Mouse (Mus musculus) 3134 (cell line): ENCODE measurements around the gene Gm3512.
"Not testable (repeated sequence)": the region's sequence is repeated elsewhere in the genome, so short reads cannot be mapped to it uniquely, and the experiment has no call there.

Experiments
- DNase-seq: peaks from one replicate; pipeline ENCODE4 v3.0.0-alpha.2; 2011; ENCODE audit warnings: low spot score; ENCODE audit not compliant: insufficient read length; ENCODE audit errors: extremely low read depth

The Gm3512 gene

DNA sequence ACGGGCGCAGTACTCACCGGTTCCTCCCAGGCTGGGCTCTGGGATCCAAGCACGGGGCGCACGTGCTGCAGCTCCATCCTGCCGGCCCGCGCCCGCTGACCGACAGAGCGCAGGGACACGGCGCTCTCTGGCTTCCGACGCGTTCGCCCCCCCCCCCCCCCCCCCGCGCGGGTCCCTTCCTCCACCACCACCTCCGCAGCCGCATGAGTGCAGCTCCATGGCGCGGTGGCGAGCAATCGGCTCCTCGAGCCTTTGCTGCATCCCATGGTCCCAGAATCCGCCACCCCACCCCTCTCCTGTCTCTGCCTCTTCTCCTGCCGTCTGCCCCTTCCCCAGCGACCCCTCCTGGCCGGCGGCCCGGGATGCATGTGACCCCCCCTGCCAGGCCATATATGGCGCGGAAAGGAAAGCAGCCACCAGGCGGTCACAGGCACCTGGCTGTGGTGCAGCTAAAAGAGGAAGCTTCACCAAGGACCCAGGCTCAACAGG lies at the start of gene Gm3512:
Gene Gm3512, minus strand, starts transcription at position 51 of the 489 bp plus-strand sequence.
- DNase-seq = not testable (repeated sequence)

DNA sequence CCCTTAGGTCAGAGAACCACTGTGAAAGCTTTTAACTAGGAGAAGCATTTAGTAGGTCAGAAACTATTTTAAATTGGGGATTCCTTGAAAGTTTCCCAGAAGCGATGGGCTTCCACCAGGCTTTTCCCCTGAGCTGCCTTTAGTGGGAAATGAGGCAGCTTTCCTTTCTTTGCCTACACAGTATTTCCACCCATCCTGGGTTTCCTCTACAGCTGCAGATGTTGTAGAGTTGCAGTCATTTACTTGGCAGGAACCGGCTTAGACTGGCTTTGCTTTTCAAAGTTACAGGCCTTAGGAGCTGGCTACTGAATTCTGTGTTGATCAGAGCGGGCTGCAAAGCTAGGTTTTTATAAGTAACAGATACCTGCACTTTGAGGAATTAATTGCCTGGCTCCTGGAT lies 25.7 kb upstream of the Gm3512 start:
- DNase-seq = not testable (repeated sequence)

DNA sequence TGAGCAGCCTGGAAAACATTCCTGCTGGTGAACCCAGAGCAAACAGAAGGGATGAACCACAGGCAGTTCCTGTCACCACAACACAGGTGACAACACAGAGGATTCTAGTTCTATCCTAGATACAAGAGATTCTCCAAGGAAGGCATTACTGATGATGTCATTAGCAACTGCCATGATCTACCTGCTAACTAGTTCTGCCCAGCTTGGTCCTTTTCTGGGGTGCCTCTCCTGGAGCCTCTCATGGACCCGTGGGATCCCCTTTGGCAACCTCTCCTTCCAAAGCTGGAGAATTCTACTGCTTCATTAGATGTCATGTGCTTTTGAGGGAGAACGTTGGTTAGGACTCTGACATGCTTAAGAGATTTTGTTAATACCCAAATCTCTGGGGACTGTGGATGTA lies 20.1 kb upstream of the Gm3512 start, which contains the start of gene Gm16434:
Gene Gm16434, minus strand, starts transcription at position 101 of the 400 bp plus-strand sequence.
- not testable (repeated sequence) for DNase-seq

DNA sequence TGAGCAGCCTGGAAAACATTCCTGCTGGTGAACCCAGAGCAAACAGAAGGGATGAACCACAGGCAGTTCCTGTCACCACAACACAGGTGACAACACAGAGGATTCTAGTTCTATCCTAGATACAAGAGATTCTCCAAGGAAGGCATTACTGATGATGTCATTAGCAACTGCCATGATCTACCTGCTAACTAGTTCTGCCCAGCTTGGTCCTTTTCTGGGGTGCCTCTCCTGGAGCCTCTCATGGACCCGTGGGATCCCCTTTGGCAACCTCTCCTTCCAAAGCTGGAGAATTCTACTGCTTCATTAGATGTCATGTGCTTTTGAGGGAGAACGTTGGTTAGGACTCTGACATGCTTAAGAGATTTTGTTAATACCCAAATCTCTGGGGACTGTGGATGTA lies 49.0 kb downstream of the Gm3512 start, which contains the start of gene Gm6676:
Gene Gm6676, minus strand, starts transcription at position 101 of the 400 bp plus-strand sequence.
- not testable (repeated sequence) for DNase-seq

DNA sequence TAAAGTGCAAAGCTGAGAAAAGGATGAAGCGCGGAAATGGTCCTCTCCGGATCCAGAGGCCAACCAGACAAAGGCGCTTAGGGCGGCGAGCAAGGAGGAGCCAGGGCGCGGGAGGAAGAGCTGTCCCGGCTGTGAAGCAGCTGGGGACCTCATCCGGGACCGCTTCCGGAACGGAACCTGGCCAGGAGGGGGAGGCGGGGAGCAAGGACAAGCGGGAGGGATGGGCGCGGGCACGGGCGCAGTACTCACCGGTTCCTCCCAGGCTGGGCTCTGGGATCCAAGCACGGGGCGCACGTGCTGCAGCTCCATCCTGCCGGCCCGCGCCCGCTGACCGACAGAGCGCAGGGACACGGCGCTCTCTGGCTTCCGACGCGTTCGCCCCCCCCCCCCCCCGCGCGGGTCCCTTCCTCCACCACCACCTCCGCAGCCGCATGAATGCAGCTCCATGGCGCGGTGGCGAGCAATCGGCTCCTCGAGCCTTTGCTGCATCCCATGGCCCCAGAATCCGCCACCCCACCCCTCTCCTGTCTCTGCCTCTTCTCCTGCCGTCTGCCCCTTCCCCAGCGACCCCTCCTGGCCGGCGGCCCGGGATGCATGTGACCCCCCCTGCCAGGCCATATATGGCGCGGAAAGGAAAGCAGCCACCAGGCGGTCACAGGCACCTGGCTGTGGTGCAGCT lies 69.1 kb downstream of the Gm3512 start:
- DNase-seq = not testable (repeated sequence)
